Mouse (Mus musculus): ENCODE results near the gene Gfod2. TPM values are rescaled to one million over a fixed set of nuclear protein-coding genes. Genes with fewer than 3 reads are reported as not detected.

Gfod2 gene
- total RNA-seq, 2 experiments from 2014 or later: 7.2 to 7.4 TPM

DNA sequence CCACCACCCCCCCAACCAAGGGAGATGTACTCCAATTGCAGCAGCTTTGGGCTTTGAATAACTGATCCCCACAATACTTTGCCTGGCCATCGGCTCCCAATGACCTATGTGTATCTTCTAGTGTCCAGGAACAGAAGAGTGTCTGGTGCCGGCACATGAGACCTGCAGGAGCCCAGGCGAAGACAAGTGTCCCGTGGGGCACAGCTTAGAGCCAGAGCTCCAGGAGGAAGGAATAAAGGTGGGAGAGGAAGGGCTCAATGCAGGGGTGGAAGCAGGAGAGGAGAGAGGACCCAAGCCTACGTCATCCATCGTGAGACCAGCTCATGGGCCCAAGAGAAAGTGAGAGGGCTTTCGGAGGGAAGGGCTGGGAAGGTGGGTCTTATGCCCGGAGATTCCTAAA is 49.8 kb downstream of the Gfod2 start:
- Histone ChIP-seq H3K4me3 (no peak overlapping the region), H3K27ac (no peak overlapping the region)
- TF ChIP-seq CTCF (IDR thresholded peaks at IDR 0.05): no peak
- DNase-seq: no peak
- intact Hi-C loops (cut with DNase I): no loop called here

DNA sequence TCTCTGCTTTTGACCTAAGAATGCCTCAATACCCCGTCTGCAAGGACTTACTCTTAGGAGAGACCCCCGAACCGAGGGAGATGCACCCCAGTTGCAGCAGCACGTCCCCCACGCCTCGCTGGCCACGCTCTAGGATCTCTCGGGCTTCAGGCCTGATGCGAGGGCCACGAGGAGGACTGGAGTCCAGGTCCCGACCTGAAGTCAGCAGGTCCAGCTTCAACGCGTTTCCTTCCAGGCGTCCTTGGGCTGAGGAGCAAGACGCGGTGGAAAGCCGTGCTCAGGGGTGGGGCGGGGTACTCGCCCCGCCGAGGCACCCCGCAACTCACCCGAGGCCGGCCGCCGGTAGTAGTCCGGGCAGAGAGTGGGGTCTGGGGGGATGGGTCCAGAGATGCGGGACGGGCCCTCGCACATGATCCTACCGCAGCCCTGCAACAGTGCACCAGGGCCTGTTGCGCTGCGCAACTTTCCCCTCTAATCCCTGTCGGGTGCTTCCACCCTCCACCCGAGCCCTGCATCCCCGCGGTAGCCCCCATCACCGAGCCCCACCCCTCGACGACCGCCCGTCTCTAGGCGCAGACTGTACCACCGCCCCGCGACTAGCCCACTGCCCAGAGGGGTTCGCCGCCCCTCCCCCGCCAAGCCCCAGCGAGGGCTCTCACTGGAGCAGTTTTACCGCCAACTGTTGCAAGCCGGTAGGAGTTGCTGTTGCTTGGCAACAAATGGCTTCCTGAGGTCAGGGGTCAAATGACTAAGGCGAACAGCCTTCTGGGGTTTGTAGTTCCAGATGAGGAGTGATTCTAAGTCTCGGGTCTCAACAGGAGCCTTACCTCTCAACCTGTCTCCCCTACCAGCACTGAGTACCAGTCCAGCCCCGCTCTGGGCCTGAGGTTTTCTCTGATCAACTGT is 50.7 kb downstream of the Gfod2 start, which contains the start of the genes 4933405L10Rik and Enkd1:
4933405L10Rik (plus strand) TSS at position 158 of the 906 bp plus-strand sequence.
Enkd1 (minus strand) TSS at position 713 of the 906 bp plus-strand sequence.
- Histone ChIP-seq H3K27ac (peak within 1 kb of the TSS; percentile 2; the same call in 1 of the 2 replicates), H3K4me3 (peak within 1 kb of the TSS; percentile 85)
- TF ChIP-seq CTCF (IDR thresholded peaks at IDR 0.05): no peak
- DNase-seq: peak; percentile 83
- intact Hi-C loops (cut with DNase I): no loop called here

DNA sequence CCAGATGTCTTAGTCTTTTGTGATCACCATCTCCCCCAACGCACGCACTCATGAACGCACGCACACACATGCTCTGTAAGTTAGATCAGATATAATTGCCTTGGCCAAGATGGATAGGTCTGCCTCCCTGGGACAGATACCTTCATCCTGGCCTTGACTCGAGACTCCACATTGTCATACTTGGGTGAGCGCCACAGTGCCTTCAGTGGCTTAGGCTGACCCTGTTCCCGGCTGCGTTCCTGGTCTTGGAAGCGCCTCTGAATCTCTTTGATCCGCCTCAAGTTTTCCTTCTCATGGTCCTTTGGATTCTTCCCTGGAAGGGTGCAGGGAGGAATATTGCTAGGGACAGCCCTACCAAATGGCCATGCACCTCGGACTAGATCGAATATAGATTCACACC is 52.0 kb downstream of the Gfod2 start:
- Histone ChIP-seq H3K27ac (no peak overlapping the region), H3K4me3 (no peak overlapping the region)
- TF ChIP-seq CTCF (IDR thresholded peaks at IDR 0.05): no peak
- intact Hi-C loops (cut with DNase I): no loop called here
- DNase-seq: no peak

DNA sequence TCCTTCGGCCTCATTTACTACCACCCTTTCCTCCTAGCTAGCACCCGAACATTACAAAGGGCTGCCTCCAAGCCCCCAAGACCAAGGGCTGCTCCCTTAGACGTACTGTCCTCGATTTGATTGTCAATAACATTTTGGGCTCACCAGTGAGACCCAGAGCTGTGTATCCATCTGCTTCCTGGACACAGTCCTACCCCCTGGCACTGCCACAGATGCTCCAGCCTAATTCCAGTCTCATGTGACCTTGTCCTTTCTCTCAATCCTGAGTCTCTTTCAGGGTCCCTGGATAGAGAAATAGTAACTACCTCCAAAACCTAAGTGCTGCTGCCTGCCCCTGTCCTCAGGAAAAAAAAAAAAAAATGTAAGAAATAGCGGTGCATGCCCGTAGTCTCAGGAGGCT is 53.5 kb downstream of the Gfod2 start:
- H3K4me3 ChIP-seq: no peak overlapping the region
- intact Hi-C loops (cut with DNase I): no loop called here
- no peak for TF ChIP-seq CTCF (IDR thresholded peaks at IDR 0.05)
- no peak for DNase-seq
- no peak overlapping the region for H3K27ac ChIP-seq

DNA sequence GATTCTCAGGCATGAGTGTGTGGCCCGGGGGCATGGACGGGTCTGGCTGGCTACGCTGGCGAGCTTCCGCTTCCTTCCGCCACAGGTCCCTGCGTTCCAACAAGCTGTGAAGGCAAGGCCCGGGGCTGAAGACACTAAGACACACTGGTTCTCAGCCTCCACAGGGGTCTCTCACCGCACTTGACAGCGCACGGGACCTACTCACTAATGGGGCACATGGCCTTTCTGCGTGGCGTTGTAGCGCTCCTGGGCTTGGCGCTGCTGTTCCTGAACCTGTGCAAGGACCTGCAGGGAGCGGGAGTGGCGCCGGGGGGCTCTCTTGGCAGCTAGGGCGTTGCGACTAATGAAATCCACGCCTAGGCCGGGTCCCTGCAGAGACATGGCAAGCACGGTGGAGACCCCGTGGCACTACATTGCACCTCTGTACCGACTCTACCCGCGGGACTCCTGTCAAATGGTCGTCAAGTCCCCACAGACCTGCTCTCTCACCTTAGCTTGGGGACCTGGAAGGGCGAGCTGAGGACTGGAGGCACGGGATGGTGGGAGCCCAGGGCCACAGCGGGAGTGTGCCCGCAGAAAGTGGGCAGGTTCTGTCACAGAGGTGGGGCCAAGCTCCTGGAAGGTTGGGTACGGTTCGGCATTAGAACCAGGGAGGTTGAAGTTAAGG is 54.2 kb downstream of the Gfod2 start:
- no peak for TF ChIP-seq CTCF (IDR thresholded peaks at IDR 0.05)
- no peak overlapping the region for H3K27ac ChIP-seq
- no peak overlapping the region for H3K4me3 ChIP-seq
- intact Hi-C loops (cut with DNase I): no loop called here
- DNase-seq: no peak

DNA sequence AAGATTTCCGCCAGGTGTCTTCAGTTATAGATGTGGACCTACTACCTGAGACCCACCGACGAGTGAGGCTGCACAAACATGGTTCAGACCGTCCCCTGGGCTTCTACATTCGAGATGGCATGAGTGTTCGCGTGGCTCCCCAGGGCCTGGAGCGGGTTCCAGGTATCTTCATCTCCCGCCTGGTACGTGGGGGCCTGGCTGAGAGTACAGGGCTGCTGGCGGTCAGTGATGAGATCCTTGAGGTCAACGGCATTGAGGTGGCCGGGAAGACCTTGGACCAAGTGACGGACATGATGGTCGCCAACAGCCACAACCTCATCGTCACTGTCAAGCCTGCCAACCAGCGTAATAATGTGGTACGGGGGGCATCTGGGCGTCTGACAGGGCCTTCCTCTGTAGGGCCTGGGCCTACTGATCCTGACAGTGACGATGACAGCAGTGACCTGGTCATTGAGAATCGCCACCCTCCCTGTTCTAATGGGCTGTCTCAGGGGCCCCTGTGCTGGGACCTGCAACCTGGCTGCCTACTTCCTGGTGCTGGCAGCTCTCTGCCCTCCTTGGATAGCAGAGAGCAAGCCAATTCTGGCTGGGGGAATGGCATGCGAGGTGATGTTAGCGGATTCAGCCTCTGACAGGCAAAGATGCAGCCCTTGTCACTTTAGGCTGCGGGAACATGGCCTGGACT is 55.6 kb downstream of the Gfod2 start:
- H3K27ac ChIP-seq: no peak overlapping the region
- H3K4me3 ChIP-seq: no peak overlapping the region
- no peak for DNase-seq
- intact Hi-C loops (cut with DNase I): no loop called here
- TF ChIP-seq CTCF (IDR thresholded peaks at IDR 0.05): no peak

DNA sequence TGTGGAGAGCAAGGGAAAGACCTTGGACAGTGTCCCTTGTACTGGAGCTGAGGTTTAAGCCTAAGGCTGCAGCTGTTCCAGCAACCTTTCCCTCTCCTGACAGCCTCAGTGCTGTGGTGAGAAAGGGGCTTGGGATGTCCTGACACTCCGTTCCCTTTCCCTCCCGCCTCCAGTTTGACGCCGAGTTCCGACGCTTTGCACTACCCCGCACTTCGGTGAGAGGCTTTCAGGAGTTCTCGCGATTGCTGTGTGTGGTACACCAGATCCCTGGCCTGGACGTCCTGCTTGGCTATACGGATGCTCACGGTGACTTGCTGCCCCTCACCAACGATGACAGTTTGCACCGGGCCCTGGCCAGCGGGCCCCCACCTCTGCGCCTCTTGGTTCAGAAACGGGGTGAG is 56.5 kb downstream of the Gfod2 start:
- Histone ChIP-seq H3K4me3 (peak overlapping the region; percentile 87), H3K27ac (peak overlapping the region; percentile 95)
- intact Hi-C loops (cut with DNase I): no loop called here
- DNase-seq: no peak
- TF ChIP-seq CTCF (IDR thresholded peaks at IDR 0.05): no peak

DNA sequence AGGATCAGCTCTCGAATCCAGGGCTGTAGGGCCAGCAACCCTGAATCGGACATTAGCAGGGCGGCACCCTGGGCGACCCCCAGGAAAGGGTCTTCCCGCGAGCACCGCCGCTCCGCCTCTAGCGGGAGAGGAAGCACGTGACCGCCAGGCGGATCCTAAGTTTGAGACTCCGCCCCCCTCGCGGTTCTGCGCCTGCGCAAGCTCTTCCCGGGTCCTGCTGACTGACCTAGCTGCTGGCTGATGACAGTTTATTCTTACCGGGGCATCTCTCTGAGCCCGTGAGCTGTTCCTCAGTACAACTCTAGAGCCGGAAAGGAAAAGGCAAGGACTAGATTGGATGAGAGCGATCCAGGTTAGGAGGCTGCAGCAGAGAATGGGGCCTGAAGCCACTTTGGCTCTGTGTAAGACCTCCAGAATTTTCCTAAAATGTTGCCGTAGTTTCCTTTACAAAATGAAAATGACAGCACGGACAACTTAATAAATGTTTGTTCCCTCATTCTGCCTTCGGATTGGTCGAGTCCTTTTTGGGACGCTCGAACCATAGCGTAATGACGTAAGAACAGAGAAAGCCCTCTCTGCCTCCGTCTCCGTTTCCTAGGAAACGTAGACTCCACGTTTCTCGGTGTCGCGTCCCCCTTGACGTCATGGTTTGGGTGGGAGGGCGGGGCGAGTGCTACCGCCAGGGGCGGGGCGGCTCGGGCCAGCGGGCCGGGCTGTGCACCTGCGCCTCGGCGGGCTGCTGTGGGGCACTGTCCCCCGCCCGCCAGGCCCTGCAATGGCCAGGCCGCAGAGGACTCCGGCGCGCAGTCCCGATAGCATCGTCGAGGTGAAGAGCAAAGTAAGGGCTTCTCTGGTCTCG is 57.3 kb downstream of the Gfod2 start, which contains the start of the genes Acd and Pard6a:
Acd (minus strand) TSS at position 137 of the 859 bp plus-strand sequence.
Pard6a (plus strand) TSS at position 183 of the 859 bp plus-strand sequence.
- intact Hi-C loops (cut with DNase I): no loop called here
- no peak for TF ChIP-seq CTCF (IDR thresholded peaks at IDR 0.05)
- peak; percentile 97 for DNase-seq
- H3K4me3 ChIP-seq: peak within 1 kb of the TSS; percentile 87
- peak within 1 kb of the TSS; percentile 95 for H3K27ac ChIP-seq

DNA sequence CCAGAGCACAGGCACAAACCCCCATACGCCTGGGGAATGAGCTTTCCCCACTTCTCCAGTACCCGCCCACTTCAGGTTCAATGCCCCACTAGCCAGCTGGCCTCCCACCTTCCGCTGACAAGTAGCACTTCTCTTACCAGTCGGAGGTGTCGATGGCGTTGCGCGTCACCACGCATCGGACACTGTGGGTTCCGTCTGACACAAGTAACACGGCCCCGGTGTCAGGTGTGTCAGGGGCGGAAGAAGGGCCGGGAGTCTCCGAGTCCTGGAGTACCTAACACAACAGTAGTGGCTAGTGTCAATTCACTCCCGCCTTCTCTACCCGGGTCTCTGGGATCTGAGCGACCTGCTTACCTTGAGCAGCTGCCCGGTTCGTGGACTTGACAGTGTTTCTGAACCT is 57.9 kb downstream of the Gfod2 start:
- TF ChIP-seq CTCF (IDR thresholded peaks at IDR 0.05): no peak
- peak; percentile 63 for DNase-seq
- Histone ChIP-seq H3K4me3 (peak overlapping the region; percentile 87), H3K27ac (peak overlapping the region; percentile 95)
- intact Hi-C loops (cut with DNase I): no loop called here

DNA sequence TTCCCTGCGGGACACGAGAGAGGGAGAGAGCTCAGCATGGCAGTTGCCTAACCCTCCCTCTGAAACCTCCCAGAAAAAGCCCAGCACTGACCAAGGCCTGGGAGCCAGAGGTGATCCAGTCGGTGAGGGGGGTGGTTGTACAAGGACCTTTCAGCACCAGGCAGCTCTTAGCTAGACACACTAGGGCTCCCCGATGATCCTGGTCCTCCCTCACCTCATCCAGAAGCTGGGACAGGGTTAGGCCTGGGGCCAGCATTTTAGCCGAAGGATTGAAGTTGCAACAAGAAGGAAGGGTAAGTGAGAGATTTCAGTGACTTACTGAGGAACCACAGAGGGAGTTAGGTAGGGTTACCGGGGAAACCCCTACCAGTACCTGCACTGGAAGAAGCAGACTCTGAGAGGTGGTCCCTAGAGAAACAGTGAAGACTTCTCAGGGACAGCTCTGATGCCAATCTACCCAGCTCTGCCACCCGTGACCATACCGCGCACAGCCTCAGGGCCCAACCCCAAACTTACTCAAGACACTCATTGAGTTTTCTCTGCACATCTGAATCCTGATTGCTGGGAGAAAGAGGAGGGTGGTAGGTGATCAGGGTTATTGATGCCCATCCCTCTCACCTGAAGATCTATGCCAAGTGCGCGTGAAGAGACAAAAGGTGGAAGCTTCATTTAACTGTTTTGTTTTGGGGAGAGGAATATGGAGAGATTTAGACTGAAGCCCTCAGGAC is 58.8 kb downstream of the Gfod2 start:
- no peak for DNase-seq
- TF ChIP-seq CTCF (IDR thresholded peaks at IDR 0.05): no peak
- Histone ChIP-seq H3K27ac (no peak overlapping the region), H3K4me3 (peak overlapping the region; percentile 87)
- intact Hi-C loops (cut with DNase I): no loop called here

DNA sequence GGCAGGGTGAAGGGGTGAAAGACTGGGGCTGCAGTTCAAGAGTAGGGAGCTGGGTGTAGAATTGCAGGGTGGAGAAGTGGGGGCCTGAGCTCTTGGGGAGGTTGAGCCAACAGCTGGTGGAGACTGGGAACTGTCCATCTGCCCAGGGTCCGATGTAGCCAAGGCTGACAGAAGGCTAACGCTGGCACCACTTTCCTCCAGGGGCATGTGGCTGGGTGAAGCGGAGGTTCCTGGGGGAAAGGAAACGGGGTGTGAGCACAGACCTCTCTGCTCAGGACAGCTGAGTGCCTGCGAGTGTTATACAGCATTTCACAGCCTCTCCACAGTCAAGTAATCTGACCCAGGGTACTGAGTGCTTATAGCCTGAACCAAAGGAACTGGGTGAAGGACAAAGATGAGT is 59.7 kb downstream of the Gfod2 start:
- TF ChIP-seq CTCF (IDR thresholded peaks at IDR 0.05): no peak
- Histone ChIP-seq H3K4me3 (no peak overlapping the region), H3K27ac (no peak overlapping the region)
- DNase-seq: no peak
- intact Hi-C loops (cut with DNase I): no loop called here
